Mouse (Mus musculus): ENCODE measurements around the gene Itpr2.

DNA sequence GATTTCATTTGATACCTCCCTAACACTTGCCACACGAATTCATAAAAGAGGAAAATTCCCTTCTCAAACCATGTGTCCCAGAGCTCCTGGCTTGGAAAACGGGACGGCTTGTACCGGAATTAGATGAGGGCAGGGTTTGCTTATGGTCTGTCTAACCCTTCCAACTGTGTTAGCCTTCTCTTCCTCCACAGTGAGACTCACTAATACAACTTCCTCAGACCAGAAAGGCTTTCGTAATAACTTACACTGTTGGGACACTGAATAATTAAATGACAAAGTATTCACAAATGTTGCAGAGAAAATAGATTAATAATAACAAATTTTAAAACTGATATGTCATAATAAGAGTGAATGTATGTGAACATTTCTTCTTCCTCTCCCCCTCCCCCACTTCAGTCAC is 187.7 kb downstream of the Itpr2 start:
- TF ChIP-seq CTCF (IDR thresholded peaks at IDR 0.05; ENCODE audit: low read depth, low read length) = no peak
- TF ChIP-seq TAL1 (conservative IDR thresholded peaks at IDR 0.05; ENCODE audit: low read depth, low read length) = no peak
- no peak for TF ChIP-seq POLR2AphosphoS5 (IDR thresholded peaks at IDR 0.05; ENCODE audit: insufficient replicate concordance, low read depth, low read length)

Data from G1E (cell line).